Mouse (Mus musculus) CH12.LX (cell line): Measurements from ENCODE around the gene Rnf182. TPM values are rescaled to one million over a fixed set of nuclear protein-coding genes. Genes with fewer than 3 reads are reported as not detected.

Source experiments
- DNase-seq: peaks from one replicate; pipeline ENCODE4 v3.0.0-alpha.2; 2013; ENCODE audit errors: extremely low read depth
- H3K27ac ChIP-seq: 2 replicates; pipeline ENCODE4 v1.5.1; 2012; ENCODE audit warnings: low read depth, mild to moderate bottlenecking, control low read depth, moderate library complexity; ENCODE audit not compliant: insufficient read depth
- H3K27me3 ChIP-seq: replicated peaks from 2 replicates; pipeline ENCODE3; 2012; ENCODE audit warnings: inconsistent platforms
- H3K36me3 ChIP-seq, 2 experiments: replicated peaks in 1 of 2; 2 replicates each; pipeline versions ENCODE3 to v1.6.1; 2012; ENCODE audit warnings: inconsistent platforms in 1 of 2, low read length in 1 of 2, mild to moderate bottlenecking in 1 of 2, mixed read lengths in 1 of 2, moderate library complexity in 1 of 2; ENCODE audit not compliant: control insufficient read depth in 1 of 2, insufficient read depth in 1 of 2
- H3K4me1 ChIP-seq, 2 experiments: 2 replicates each; pipeline ENCODE4 v1.6.1; 2012; ENCODE audit warnings: inconsistent platforms in 1 of 2, moderate library complexity in 1 of 2; ENCODE audit not compliant: insufficient read depth in 2 of 2, control insufficient read depth in 1 of 2
- H3K4me2 ChIP-seq: 2 replicates; pipeline ENCODE4 v1.6.1; 2012; ENCODE audit warnings: low read depth, mild to moderate bottlenecking, control low read depth; ENCODE audit not compliant: poor library complexity, insufficient read depth, severe bottlenecking
- H3K4me3 ChIP-seq, 3 experiments: fragments of 150-350 bp in 1 of 3; sonication (generic) in 1 of 3; replicated peaks in 1 of 3; 2 replicates each; pipeline versions ENCODE3 to v1.5.1; 2011 to 2012; ENCODE audit warnings: low read depth in 2 of 3, low read length in 2 of 3, mild to moderate bottlenecking in 2 of 3, moderate library complexity in 2 of 3, control low read depth in 1 of 3, improper control_type of control experiment in 1 of 3, inconsistent platforms in 1 of 3, mixed read lengths in 1 of 3; ENCODE audit not compliant: poor library complexity in 1 of 3
- H3K79me2 ChIP-seq: replicated peaks from 2 replicates; pipeline ENCODE4 v1.6.1; 2012; ENCODE audit warnings: mild to moderate bottlenecking, moderate library complexity; ENCODE audit not compliant: control insufficient read depth, poor library complexity, insufficient read depth, severe bottlenecking; ENCODE audit errors: extremely low read depth
- H3K9ac ChIP-seq: 2 replicates; pipeline ENCODE4 v1.6.1; 2012; ENCODE audit warnings: low read depth, mild to moderate bottlenecking, control low read depth, moderate library complexity; ENCODE audit not compliant: insufficient read depth
- H3K9me3 ChIP-seq: replicated peaks from 2 replicates; pipeline ENCODE3; 2012; ENCODE audit warnings: low read length, inconsistent platforms, mixed read lengths
- E2F4 ChIP-seq: IDR thresholded peaks from 2 replicates; pipeline ENCODE4 v1.6.1; 2011; ENCODE audit warnings: low read depth, low read length, improper control_type of control experiment; ENCODE audit not compliant: insufficient replicate concordance
- ELF1 ChIP-seq: IDR thresholded peaks from 2 replicates; pipeline ENCODE4 v1.6.1; 2014; ENCODE audit warnings: low read depth, mild to moderate bottlenecking, inconsistent platforms, low read length, improper control_type of control experiment
- ETS1 ChIP-seq: conservative IDR thresholded peaks from 2 replicates; pipeline ENCODE4 v1.6.1; 2012; ENCODE audit warnings: low read depth, mild to moderate bottlenecking, inconsistent platforms, low read length, improper control_type of control experiment, moderate library complexity
- GABPA ChIP-seq: IDR thresholded peaks from 2 replicates; pipeline ENCODE4 v1.6.1; 2012; ENCODE audit warnings: low read depth, low read length, improper control_type of control experiment, inconsistent platforms; ENCODE audit not compliant: insufficient replicate concordance
- HCFC1 ChIP-seq: IDR thresholded peaks from 2 replicates; pipeline ENCODE4 v1.6.1; 2012; ENCODE audit warnings: low read depth, mild to moderate bottlenecking, inconsistent platforms, low read length, improper control_type of control experiment
- IRF4 ChIP-seq: IDR thresholded peaks from 2 replicates; pipeline ENCODE4 v1.6.1; 2014; ENCODE audit warnings: low read depth, mild to moderate bottlenecking, inconsistent platforms, low read length, improper control_type of control experiment
- JUND ChIP-seq: conservative IDR thresholded peaks from 2 replicates; pipeline ENCODE4 v1.6.1; 2011; ENCODE audit warnings: low read depth, low read length, improper control_type of control experiment
- KAT2A ChIP-seq: IDR thresholded peaks from 2 replicates; pipeline ENCODE4 v1.6.1; 2012; ENCODE audit warnings: low read length, improper control_type of control experiment, inconsistent platforms; ENCODE audit not compliant: insufficient replicate concordance
- MAFK ChIP-seq: IDR thresholded peaks from 2 replicates; pipeline ENCODE4 v1.6.1; 2011; ENCODE audit warnings: low read length, improper control_type of control experiment; ENCODE audit not compliant: insufficient replicate concordance
- MYC ChIP-seq: IDR thresholded peaks from 2 replicates; pipeline ENCODE4 v1.6.1; 2011; ENCODE audit warnings: low read depth, mild to moderate bottlenecking, improper control_type of control experiment, low read length
- NRF1 ChIP-seq: IDR thresholded peaks from 2 replicates; pipeline ENCODE4 v1.6.1; 2014; ENCODE audit warnings: low read depth, mild to moderate bottlenecking, inconsistent platforms, low read length, improper control_type of control experiment, moderate library complexity
- POLR2A ChIP-seq: IDR thresholded peaks from 2 replicates; pipeline ENCODE4 v1.6.1; 2011; ENCODE audit warnings: low read depth, mild to moderate bottlenecking, improper control_type of control experiment, low read length
- POLR2AphosphoS2 ChIP-seq: IDR thresholded peaks from 2 replicates; pipeline ENCODE4 v1.6.1; 2011; ENCODE audit warnings: low read depth, low read length, improper control_type of control experiment
- RAD21 ChIP-seq: IDR thresholded peaks from 2 replicates; pipeline ENCODE4 v1.6.1; 2011; ENCODE audit warnings: low read depth, mild to moderate bottlenecking, low read length, improper control_type of control experiment, moderate library complexity
- SMC3 ChIP-seq: IDR thresholded peaks from 2 replicates; pipeline ENCODE4 v1.6.1; 2011; ENCODE audit warnings: low read depth, low read length, improper control_type of control experiment
- TBP ChIP-seq: conservative IDR thresholded peaks from 2 replicates; pipeline ENCODE4 v1.6.1; 2011; ENCODE audit warnings: low read depth, low read length, improper control_type of control experiment
- TCF12 ChIP-seq: IDR thresholded peaks from 2 replicates; pipeline ENCODE4 v1.6.1; 2014; ENCODE audit warnings: low read depth, mild to moderate bottlenecking, inconsistent platforms, low read length, improper control_type of control experiment
- ZC3H11A ChIP-seq: IDR thresholded peaks from 2 replicates; pipeline ENCODE4 v1.6.1; 2012; ENCODE audit warnings: low read depth, mild to moderate bottlenecking, inconsistent platforms, low read length, improper control_type of control experiment
- dilution Hi-C: fragments of 300-500 bp; cut with MboI; formaldehyde crosslinking; loops from 2 replicates; pipeline ENCODE4 v1.14.3; 2020; ENCODE audit warnings: low sequenced_read_pairs; ENCODE audit not compliant: extremely low pct_unique_long_range_greater_than_20kb, extremely low pct_ligation_motif_present
- in situ Hi-C: fragments of 300-500 bp; cut with MboI; formaldehyde crosslinking; loops from 3 replicates; pipeline ENCODE4 v1.14.3; 2019; ENCODE audit warnings: low sequenced_read_pairs, low pct_ligation_motif_present, low pct_unique_long_range_greater_than_20kb, mixed read lengths
- polyA plus RNA-seq: library from polyadenylated mRNA; unstranded; fragments of >175 nt; gene quantifications from 2 replicates; pipeline ENCODE4 v1.2.1, GENCODE M21; 2012; ENCODE audit warnings: low read depth; ENCODE audit not compliant: insufficient read length
- total RNA-seq, 2 experiments: library from RNA; depleted of rRNA; stranded (reverse); fragments of 300-350 nt in 1 of 2; fragments of >200 nt in 1 of 2; gene quantifications; 2 replicates each; pipeline ENCODE4 v1.2.3; 2012 to 2014

Gene Rnf182
- total and polyA plus RNA-seq, 3 experiments, result not detected

GRCm38 (mm10) chr13:43633024-43633423, 17.5 kb downstream of the Rnf182 start:
- Histone ChIP-seq H3K36me3 (no peaks in the 10 kb centered on the region), H3K4me1 (no peaks in the 10 kb centered on the region), H3K79me2 (no peaks in the 10 kb centered on the region), H3K27ac (no peak overlapping the region), H3K9ac (no peak overlapping the region), H3K4me2 (no peak overlapping the region), H3K9me3 (no peaks in the 10 kb centered on the region), H3K4me3 (no peak overlapping the region), H3K27me3 (peaks cover 1% of the 10 kb centered on the region)
- in situ Hi-C loops, result no loop called here
- dilution Hi-C loops, result no loop called here
- DNase-seq, result no peak
- no peak for TF ChIP-seq SMC3
- no peak for TF ChIP-seq E2F4
- TF ChIP-seq IRF4, result no peak
- TF ChIP-seq KAT2A, result no peak
- TF ChIP-seq MAFK, result no peak

DNA sequence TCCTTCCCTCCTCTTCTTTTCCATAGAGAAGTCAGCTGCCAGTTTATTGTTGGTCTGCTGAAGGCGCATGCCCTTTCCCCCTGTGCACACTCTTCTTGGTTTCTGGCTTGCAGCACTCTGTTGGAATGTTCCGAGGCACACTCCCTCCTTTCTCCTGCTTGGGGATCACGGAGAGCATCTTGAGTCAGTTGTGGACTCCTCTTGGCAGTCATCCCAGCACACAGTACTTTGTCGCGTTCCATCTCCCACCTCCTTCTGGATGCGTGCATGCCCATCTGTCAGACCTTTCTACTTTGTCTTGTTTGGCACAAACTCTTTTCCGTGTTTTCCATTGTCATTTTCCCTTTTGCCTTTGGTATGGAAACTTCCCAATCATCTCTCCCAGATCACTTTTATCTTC, 22.2 kb downstream of the Rnf182 start:
- H3K4me1 ChIP-seq, result no peaks in the 10 kb centered on the region
- H3K9ac ChIP-seq, result no peak overlapping the region
- H3K79me2 ChIP-seq, result no peaks in the 10 kb centered on the region
- no peaks in the 10 kb centered on the region for H3K36me3 ChIP-seq
- DNase-seq, result no peak
- H3K4me2 ChIP-seq, result no peak overlapping the region
- no peaks in the 10 kb centered on the region for H3K9me3 ChIP-seq
- dilution Hi-C loops, result no loop called here
- H3K4me3 ChIP-seq, result no peak overlapping the region
- TF ChIP-seq TBP (no peak), POLR2A (no peak), ELF1 (no peak), TCF12 (no peak), HCFC1 (no peak), ZC3H11A (no peak), GABPA (no peak), MYC (no peak), ETS1 (no peak), RAD21 (no peak), POLR2AphosphoS2 (no peak), E2F4 (no peak), NRF1 (no peak), JUND (no peak)
- H3K27me3 ChIP-seq, result peaks cover 1% of the 10 kb centered on the region
- in situ Hi-C loops, result no loop called here
- H3K27ac ChIP-seq, result no peak overlapping the region
